Mouse (Mus musculus): ENCODE data around the gene Cntrl. TPM values are rescaled to one million over a fixed set of nuclear protein-coding genes. Genes with fewer than 3 reads are reported as not detected.

The Cntrl gene
- total RNA-seq, 2 experiments from 2014 or later = 6.7 to 11.0 TPM

DNA sequence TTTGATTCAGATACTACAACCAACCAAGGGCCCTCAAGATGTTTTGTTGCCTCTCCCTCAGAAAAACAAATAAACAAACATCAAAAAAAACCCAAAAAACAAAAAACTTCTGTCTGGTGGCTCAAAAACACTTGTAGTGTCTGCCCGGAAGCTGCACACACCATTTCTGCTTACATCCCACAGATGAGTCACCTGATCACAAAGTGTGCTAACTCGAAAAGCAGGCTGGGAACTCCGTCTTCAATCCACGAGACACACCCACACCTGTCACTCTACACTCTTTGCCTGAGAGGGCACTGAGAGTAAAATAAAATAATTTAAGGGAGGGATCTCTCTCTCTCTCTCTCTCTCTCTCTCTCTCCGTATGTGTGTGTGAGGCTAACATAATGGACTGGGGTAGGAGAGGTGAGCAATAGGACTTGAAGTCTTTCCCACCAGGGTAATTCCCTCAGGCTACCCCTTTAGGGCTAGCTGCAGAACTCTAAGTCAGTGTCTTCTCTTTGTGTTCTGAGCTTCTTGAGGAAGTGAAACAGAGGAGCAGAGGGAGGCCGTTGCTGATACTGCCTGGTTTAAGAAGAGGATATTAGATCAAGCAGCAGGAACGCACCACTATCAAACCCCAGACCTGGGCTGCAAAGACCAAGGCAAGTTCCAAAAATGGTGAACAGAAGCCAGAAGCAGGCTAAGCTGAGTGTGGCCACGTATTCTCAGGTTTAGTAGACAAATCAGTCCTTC, 99.8 kb downstream of the Cntrl start:
- DNase-seq (ENCODE audit: low spot score in 2 of 2) = no peak
- intact Hi-C loops (cut with DNase I) = no loop called here

- intact Hi-C loops (cut with DNase I) = no loop called here
- no peak for DNase-seq (ENCODE audit: low spot score in 2 of 2)
Measured at GRCm38 (mm10) chr2:35211681-35212080, 102.4 kb downstream of the Cntrl start.

GRCm38 (mm10) chr2:35213345-35213910, 104.1 kb downstream of the Cntrl start:
- intact Hi-C loops (cut with DNase I) = no loop called here
- DNase-seq (ENCODE audit: low spot score in 2 of 2) = no peak

GRCm38 (mm10) chr2:35214881-35215358, 105.6 kb downstream of the Cntrl start:
- DNase-seq (ENCODE audit: low spot score in 2 of 2) = peak; percentile 82 to 84
- intact Hi-C loops (cut with DNase I) = loop anchor here (2.0 kb wide), 1 partner anchor 56 kb away; no protein-coding TSS in a partner anchor

DNA sequence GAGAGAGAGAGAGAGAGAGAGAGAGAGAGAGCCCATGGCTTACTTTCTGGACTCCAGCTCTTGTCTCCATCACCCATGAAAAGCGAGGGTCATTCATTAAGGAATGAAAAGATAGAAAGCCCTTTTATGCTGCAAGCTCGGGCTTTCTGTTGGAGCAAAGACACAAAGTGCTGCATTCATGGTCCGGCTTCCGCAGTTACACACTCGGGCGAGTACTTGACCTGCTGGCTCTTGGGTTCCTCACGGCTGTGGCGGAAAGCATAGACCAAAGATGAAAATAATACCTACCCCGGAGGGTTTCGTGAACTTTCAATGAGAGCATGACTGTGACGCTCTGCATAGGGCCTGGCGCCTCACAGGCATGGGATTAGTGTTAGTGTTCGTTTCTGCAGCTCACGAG, 106.1 kb downstream of the Cntrl start:
- peak in 1 of 2 experiments; percentile 13 for DNase-seq (ENCODE audit: low spot score in 2 of 2)
- intact Hi-C loops (cut with DNase I) = loop anchor here (2.0 kb wide), 1 partner anchor 55 kb away; no protein-coding TSS in a partner anchor

- intact Hi-C loops (cut with DNase I) = no loop called here
- DNase-seq (ENCODE audit: low spot score in 2 of 2) = no peak
Measured at GRCm38 (mm10) chr2:35216701-35217100, 107.4 kb downstream of the Cntrl start.

DNA sequence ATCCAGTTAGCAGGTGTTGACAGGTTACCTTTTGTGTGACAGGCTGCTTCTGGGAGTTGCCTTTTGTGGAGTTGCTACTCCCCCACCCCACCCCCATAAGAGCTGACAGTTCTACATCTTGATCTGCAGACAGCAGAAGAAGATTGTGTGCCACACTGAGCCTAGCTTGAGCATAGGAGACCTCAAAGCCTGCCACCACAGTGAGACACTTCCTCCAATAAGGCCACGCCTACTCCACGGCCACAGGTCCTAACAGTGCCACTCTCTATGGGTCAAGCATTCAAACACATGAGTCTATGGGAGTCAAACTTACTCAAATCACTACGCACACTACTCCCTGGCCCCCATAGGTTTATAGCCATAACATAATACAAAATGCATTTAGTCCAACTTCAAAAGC, 109.4 kb downstream of the Cntrl start:
- intact Hi-C loops (cut with DNase I) = no loop called here
- no peak for DNase-seq (ENCODE audit: low spot score in 2 of 2)

DNA sequence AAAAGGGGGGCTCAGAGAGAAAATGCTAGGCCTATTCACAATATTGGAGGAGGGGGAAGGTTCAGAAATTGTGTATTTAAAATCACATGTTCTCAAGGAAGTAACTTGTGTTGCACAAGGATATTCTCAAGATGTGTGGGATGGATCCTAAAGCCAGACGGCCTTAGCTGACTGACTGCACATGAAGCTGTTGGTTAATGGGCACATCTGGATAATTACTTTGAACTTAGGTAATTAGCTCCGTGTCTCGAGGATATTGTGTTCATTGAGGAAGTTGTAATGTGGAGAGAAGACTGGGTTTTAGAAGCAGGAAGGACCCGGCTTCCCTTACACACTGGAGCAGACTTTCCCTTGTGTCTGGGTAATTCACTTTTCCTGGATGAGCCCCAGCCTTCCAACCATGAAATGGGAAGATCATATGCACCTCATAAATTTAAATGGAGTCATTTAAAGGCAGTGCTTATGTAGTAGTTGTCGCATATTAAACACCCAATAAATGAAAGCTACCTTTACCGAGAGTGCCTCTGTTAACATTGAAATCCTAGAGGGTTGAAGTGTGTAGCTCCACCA, 113.6 kb downstream of the Cntrl start:
- intact Hi-C loops (cut with DNase I) = no loop called here
- DNase-seq (ENCODE audit: low spot score in 2 of 2) = no peak

DNA sequence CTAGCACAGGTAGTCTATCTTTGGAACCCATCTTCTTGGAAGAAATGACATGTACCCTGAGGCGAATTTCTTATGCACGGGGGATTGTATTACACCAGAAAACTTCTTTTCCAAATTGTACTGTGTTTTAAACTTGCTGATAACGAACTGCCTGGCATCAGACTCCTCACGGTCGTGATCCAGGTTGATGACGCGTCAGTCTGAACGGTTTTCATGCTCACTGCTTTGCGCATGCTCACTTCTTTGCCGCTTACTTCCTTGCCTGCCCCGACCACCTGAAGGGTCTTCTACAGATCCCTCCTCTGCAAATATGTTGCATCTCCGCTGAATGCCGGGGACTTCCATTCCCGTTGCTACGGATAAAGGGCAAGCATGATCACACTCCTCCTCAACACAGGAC, 115.0 kb downstream of the Cntrl start:
- no peak for DNase-seq (ENCODE audit: low spot score in 2 of 2)
- intact Hi-C loops (cut with DNase I) = no loop called here

- intact Hi-C loops (cut with DNase I) = no loop called here
- DNase-seq (ENCODE audit: low spot score in 2 of 2) = no peak
Measured at GRCm38 (mm10) chr2:35228145-35228544, 118.9 kb downstream of the Cntrl start.

Other genes with a start within 250 kb of the Cntrl start
- under 1 TPM; 0.37 to 0.93 TPM for gene Cutal, start 235.1 kb upstream of the Cntrl start, total RNA-seq (2021)
- gene Psmd5, start 234.5 kb upstream of the Cntrl start, total RNA-seq (2021) = 10 to 100 TPM; 35.7 to 35.9 TPM
- 1 to 10 TPM in 1 of 2 experiments, under 1 TPM in 1; 0.29 to 1.4 TPM for gene Phf19, start 195.5 kb upstream of the Cntrl start, total RNA-seq (2021)
- 1 to 10 TPM; 1.2 to 1.4 TPM for gene Traf1, start 147.7 kb upstream of the Cntrl start, total RNA-seq (2021)
- under 1 TPM in 1 of 2 experiments, not detected in 1; 0.27 TPM for gene Hc, start 48.1 kb upstream of the Cntrl start, total RNA-seq (2021)
- under 1 TPM in 1 of 2 experiments, not detected in 1; 0.45 TPM for gene AI182371, start 7.9 kb upstream of the Cntrl start, total RNA-seq (2021)
- gene Rab14, start 91.6 kb downstream of the Cntrl start, total RNA-seq (2021) = 100 to 1,000 TPM; 224 to 235 TPM
- gene Gsn, start 146.9 kb downstream of the Cntrl start, total RNA-seq (2021) = 10 to 100 TPM; 57.7 to 90.6 TPM
- gene Stom, start 227.5 kb downstream of the Cntrl start, total RNA-seq (2021) = 1 to 10 TPM; 5.7 to 6.0 TPM